Mouse (Mus musculus) heart, adult 2 months (tissue): ENCODE measurements at regions not wholly inside any gene's neighbourhood (a gene's known extent, or its start where the extent isn't known, plus 50 kb on each side); places are given as distances from the start of the nearest gene placed in this dataset.
"Not testable (repeated sequence)": the region's sequence is repeated elsewhere in the genome, so short reads cannot be mapped to it uniquely, and the experiment has no call there.

Experiments
- CTCF ChIP-seq: fragments of 200-600 bp; IDR thresholded peaks from 2 replicates; pipeline ENCODE4 v1.8.1; 2022; ENCODE audit warnings: antibody characterized with exemption, mild to moderate bottlenecking, moderate library complexity
- POLR2A ChIP-seq: fragments of 200-500 bp; IDR thresholded peaks from 2 replicates; pipeline ENCODE4 v1.6.1; 2011; ENCODE audit warnings: mild to moderate bottlenecking, low read depth, low read length, control low read depth; ENCODE audit not compliant: insufficient read depth

DNA sequence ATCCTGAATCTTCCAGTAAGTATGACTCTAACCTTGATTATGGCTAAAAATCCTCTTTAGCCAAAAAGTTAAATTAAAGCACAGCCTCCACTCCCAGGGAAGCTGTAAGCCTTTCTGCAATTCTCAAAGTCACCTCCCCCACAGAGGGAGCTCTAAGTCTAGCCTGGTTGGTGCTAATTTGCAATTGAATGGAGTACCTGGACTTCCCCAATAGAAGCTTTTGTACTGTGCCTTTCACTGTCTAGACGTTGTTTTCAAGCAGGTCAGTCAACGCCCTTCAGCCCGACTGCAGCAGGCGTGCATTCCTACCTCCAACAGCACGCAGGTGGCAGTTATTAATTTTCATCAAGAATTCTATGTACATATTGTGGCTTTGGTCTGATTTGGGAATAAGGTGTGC lies 87.2 kb downstream of the Catsperg2 start:
- not testable (repeated sequence) for TF ChIP-seq POLR2A, CTCF
